Mouse (Mus musculus) cerebellum, postnatal 10 days (tissue): ENCODE data around the gene Mrm3.

Source experiments
- DNase-seq, 2 experiments: peaks; one replicate each; pipeline ENCODE4 v3.0.0; 2021; ENCODE audit warnings: mixed read lengths in 2 of 2

Mrm3 gene

GRCm38 (mm10) chr11:76291960-76292359 is 48.4 kb downstream of the Mrm3 start:
- no peak for DNase-seq

GRCm38 (mm10) chr11:76292398-76292797 is 48.9 kb downstream of the Mrm3 start:
- no peak for DNase-seq

GRCm38 (mm10) chr11:76292831-76293230 is 49.3 kb downstream of the Mrm3 start:
- peak; percentile 35 to 44 for DNase-seq

DNA sequence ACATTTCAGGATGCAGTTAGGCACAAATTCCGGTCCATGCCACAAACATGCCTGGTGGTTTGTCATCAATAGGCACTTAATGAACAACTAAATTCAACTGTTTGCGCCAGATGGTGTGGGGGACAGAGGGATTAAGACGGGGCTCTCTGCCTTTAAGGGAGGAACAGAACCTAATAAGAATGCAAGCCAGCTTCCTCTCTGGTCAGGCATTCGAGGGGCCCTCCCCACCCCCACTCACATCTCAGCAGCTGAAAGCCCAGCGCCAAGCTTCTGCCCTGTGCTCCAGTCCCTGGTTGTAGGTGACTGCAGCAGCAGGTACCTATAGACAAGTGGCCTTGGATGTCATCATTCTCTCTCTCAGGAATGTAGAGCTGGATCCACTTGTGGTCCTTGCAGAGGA is 50.6 kb downstream of the Mrm3 start:
- peak; percentile 39 to 50 for DNase-seq

- DNase-seq = peak; percentile 57 to 64
These were observed 51.3 kb downstream of the Mrm3 start for GRCm38 (mm10) chr11:76294836-76295235.

GRCm38 (mm10) chr11:76297252-76297651 is 53.7 kb downstream of the Mrm3 start:
- no peak for DNase-seq

DNA sequence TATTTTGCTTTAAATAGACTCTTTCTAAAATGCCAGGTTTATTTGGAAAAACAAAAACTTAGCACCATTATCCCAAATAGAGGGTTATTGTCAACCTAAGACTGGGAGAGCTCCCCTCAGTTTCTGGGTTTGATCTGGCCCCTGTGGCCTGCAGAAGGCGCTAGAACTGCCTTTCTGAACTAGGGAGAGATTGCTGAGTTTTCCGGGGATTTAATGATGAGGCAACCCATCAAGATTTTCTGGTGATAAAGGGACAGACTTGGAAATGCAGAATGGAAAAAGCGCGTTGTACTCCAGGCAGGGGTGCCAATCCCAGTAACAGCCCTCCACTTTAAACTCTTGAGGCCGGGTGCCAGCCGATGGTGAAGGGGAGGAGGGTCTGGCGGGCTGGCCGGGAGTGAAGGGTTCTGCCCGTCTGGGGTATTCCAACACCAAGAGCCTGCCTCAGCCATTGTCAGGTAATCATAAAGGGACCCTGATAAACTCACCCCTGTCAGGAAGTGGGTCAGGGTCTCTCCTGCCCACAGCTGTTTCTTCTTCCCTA is 55.0 kb downstream of the Mrm3 start:
- DNase-seq = peak; percentile 33 to 57
